Comparison of ENCODE assay signal across 18 mouse cellular contexts in the genomic region with DNA sequence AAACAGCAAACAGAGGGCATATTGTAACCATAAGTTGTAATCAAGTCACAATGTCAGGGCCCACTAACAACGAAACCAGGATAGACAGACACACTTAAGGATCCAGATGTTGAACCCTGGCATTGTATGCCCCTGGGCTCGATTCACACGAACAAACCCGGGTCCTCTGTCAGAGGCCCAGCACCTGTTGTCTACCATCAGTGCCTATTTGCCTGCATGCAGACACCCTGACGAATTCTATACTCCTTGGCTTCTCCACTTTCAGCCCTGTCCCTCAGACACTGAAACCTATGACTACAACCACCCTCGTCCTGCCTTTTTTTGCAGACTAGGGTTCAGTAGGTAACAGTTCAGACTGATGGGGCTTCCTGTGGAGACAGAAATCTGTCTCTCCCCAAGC.
DNase-seq lines count a peak whose midpoint lies in the region; ATAC-seq and TF ChIP-seq lines count a peak whose summit lies in the region.
"Had no signal": no experiment of that assay in that cellular context is flagged by ENCODE, and none has a peak within 500 bp of the region (broad histone marks: within the 10 kb centered on the region; RNA-seq: fewer than 3 reads in every experiment).

No protein-coding gene starts in this region.

- WGBS in midbrain, embryonic 11.5 days = 83% methylated on average over 6 of the region's 6 CpGs
- WGBS in midbrain, embryonic 10.5 days = 78% methylated on average over 6 of the region's 6 CpGs
- WGBS in limb, embryonic 14.5 days = 53% methylated on average over 6 of the region's 6 CpGs
- 68% methylated on average over 6 of the region's 6 CpGs for WGBS in hindbrain, embryonic 11.5 days

- H3K4me2 ChIP-seq in midbrain, embryonic 11.5 days = no peak overlapping the region
- no peak overlapping the region; the same call in 1 of the 2 replicates for H3K4me2 ChIP-seq in limb, embryonic 14.5 days (replicated peaks; ENCODE audit: low read depth, low read length, severe bottlenecking)
- no peak overlapping the region for H3K4me2 ChIP-seq in hindbrain, embryonic 11.5 days (replicated peaks; ENCODE audit: low read depth, low read length)
- H3K4me2 ChIP-seq: forebrain, embryonic 15.5 days; heart, embryonic 15.5 days; hindbrain, embryonic 14.5 days; liver, embryonic 11.5 days; neural tube, embryonic 15.5 days had no signal

- intact Hi-C loops in gastrocnemius, adult 2 months (cut with DNase I) = loop anchor here (1.0 kb wide), 1 partner anchor 208 kb away; no protein-coding TSS in a partner anchor
- intact Hi-C loops in gastrocnemius, postnatal 36 days (cut with DNase I) = loop anchor here (1.0 kb wide), 1 partner anchor 207 kb away; no protein-coding TSS in a partner anchor

- H3K9me3 ChIP-seq in midbrain, embryonic 11.5 days (ENCODE audit: control insufficient read depth, low read length) = no peaks in the 10 kb centered on the region
- H3K9me3 ChIP-seq in midbrain, embryonic 10.5 days (replicated peaks) = no peaks in the 10 kb centered on the region
- H3K9me3 ChIP-seq in limb, embryonic 14.5 days (ENCODE audit: control insufficient read depth, low read length) = no peaks in the 10 kb centered on the region
- H3K9me3 ChIP-seq in hindbrain, embryonic 11.5 days (ENCODE audit: control insufficient read depth, low read length) = no peaks in the 10 kb centered on the region
- H3K9me3 ChIP-seq: forebrain, embryonic 15.5 days; heart, embryonic 15.5 days; neural tube, embryonic 15.5 days had no signal

- H3K9ac ChIP-seq in midbrain, embryonic 11.5 days (ENCODE audit: low read length) = no peak overlapping the region
- H3K9ac ChIP-seq in limb, embryonic 14.5 days (ENCODE audit: low read depth, low read length, severe bottlenecking) = no peak overlapping the region
- H3K9ac ChIP-seq in hindbrain, embryonic 11.5 days (ENCODE audit: low read depth, low read length) = no peak overlapping the region
- H3K9ac ChIP-seq: forebrain, embryonic 15.5 days; heart, embryonic 15.5 days; hindbrain, embryonic 14.5 days; liver, postnatal 0 days; neural tube, embryonic 15.5 days had no signal

- H3K4me3 ChIP-seq in gastrocnemius, adult 2 months = peak overlapping the region; percentile 58
- H3K4me3 ChIP-seq in midbrain, embryonic 11.5 days (ENCODE audit: low read depth, low read length) = no peak overlapping the region
- no peak overlapping the region for H3K4me3 ChIP-seq in midbrain, embryonic 10.5 days
- H3K4me3 ChIP-seq in limb, embryonic 14.5 days (replicated peaks; ENCODE audit: low read length) = no peak overlapping the region
- no peak overlapping the region for H3K4me3 ChIP-seq in hindbrain, embryonic 11.5 days (ENCODE audit: low read depth, low read length)
- H3K4me3 ChIP-seq: forebrain, embryonic 15.5 days; heart, embryonic 15.5 days; left cerebral cortex, adult 2 months; neural tube, embryonic 15.5 days had no signal

- TF ChIP-seq CTCF in gastrocnemius, adult 2 months (IDR thresholded peaks at IDR 0.05) = no peak

- no peak for ATAC-seq in midbrain, embryonic 11.5 days (ENCODE audit: low FRiP score)
- peak; percentile 71 for ATAC-seq in limb, embryonic 14.5 days (ENCODE audit: low FRiP score, low read depth)
- no peak for ATAC-seq in hindbrain, embryonic 11.5 days (ENCODE audit: low FRiP score)
- ATAC-seq: liver, postnatal 0 days; Patski had no signal

- no peak overlapping the region; the same call in 1 of the 2 replicates for H3K27ac ChIP-seq in gastrocnemius, adult 2 months
- H3K27ac ChIP-seq in midbrain, embryonic 11.5 days (ENCODE audit: low read depth, low read length) = no peak overlapping the region
- H3K27ac ChIP-seq in midbrain, embryonic 10.5 days (replicated peaks) = no peak overlapping the region
- 0 out of 2 replicates have a peak overlapping the region, but pooled peaks have one; percentile 16 for H3K27ac ChIP-seq in limb, embryonic 14.5 days (replicated peaks; ENCODE audit: low read depth, low read length)
- H3K27ac ChIP-seq in hindbrain, embryonic 11.5 days (ENCODE audit: low read depth, low read length) = no peak overlapping the region
- H3K27ac ChIP-seq: forebrain, embryonic 15.5 days; heart, embryonic 15.5 days; hindbrain, embryonic 14.5 days; left cerebral cortex, adult 2 months; neural tube, embryonic 15.5 days had no signal

- no peaks in the 10 kb centered on the region for H3K27me3 ChIP-seq in midbrain, embryonic 11.5 days (ENCODE audit: control insufficient read depth, insufficient read depth, low read length)
- H3K27me3 ChIP-seq in midbrain, embryonic 10.5 days (ENCODE audit: low read depth, poor library complexity, severe bottlenecking) = peaks cover 59% of the 10 kb centered on the region
- 0 out of 2 replicates have a peak, but pooled peaks cover 5% of the 10 kb centered on the region for H3K27me3 ChIP-seq in limb, embryonic 14.5 days (ENCODE audit: control insufficient read depth, insufficient read depth, low read length)
- no peaks in the 10 kb centered on the region for H3K27me3 ChIP-seq in hindbrain, embryonic 11.5 days (ENCODE audit: control insufficient read depth, insufficient read depth, low read length)
- H3K27me3 ChIP-seq: forebrain, embryonic 15.5 days; heart, embryonic 15.5 days; Patski had no signal

- H3K36me3 ChIP-seq in midbrain, embryonic 11.5 days (ENCODE audit: control insufficient read depth, insufficient read depth, low read length) = no peaks in the 10 kb centered on the region
- no peaks in the 10 kb centered on the region for H3K36me3 ChIP-seq in midbrain, embryonic 10.5 days
- no peaks in the 10 kb centered on the region for H3K36me3 ChIP-seq in limb, embryonic 14.5 days (ENCODE audit: control insufficient read depth, insufficient read depth, low read length)
- H3K36me3 ChIP-seq in hindbrain, embryonic 11.5 days (ENCODE audit: control insufficient read depth, insufficient read depth, low read length) = no peaks in the 10 kb centered on the region
- H3K36me3 ChIP-seq: forebrain, embryonic 15.5 days; G1E; heart, embryonic 15.5 days; neural tube, embryonic 15.5 days had no signal

- no peaks in the 10 kb centered on the region for H3K4me1 ChIP-seq in midbrain, embryonic 11.5 days (ENCODE audit: control insufficient read depth, insufficient read depth, low read length)
- H3K4me1 ChIP-seq in midbrain, embryonic 10.5 days = 0 out of 2 replicates have a peak, but pooled peaks cover 5% of the 10 kb centered on the region
- no peaks in the 10 kb centered on the region for H3K4me1 ChIP-seq in limb, embryonic 14.5 days (ENCODE audit: control insufficient read depth, insufficient read depth, low read length)
- H3K4me1 ChIP-seq in hindbrain, embryonic 11.5 days (replicated peaks; ENCODE audit: control insufficient read depth, insufficient read depth, low read length) = no peaks in the 10 kb centered on the region
- H3K4me1 ChIP-seq: forebrain, embryonic 15.5 days; neural tube, embryonic 15.5 days had no signal

- no peak for TF ChIP-seq POLR2A in limb, embryonic 14.5 days (IDR thresholded peaks at IDR 0.05; ENCODE audit: borderline replicate concordance, extremely low read depth, insufficient read depth, insufficient read length)

- peak; percentile 22 for DNase-seq in gastrocnemius, adult 2 months
- no peak for DNase-seq in gastrocnemius, postnatal 36 days
- peak; percentile 75 for DNase-seq in midbrain, embryonic 11.5 days (ENCODE audit: low spot score, missing footprints)
- DNase-seq in midbrain, embryonic 10.5 days (ENCODE audit: low spot score) = no peak
- no peak for DNase-seq in limb, embryonic 14.5 days (ENCODE audit: low spot score)
- DNase-seq in right cerebral cortex, postnatal 4 days = no peak
- DNase-seq in hindbrain, embryonic 11.5 days (ENCODE audit: low spot score) = no peak
- DNase-seq: cerebellum, adult 9-11 months; kidney, adult 11 months had no signal

Comparison
In these comparisons a context has a peak if more than half of its experiments do, and no peak if none do; other contexts are left out.
1. DNase-seq: peak in gastrocnemius, adult 2 months (single experiment) and midbrain, embryonic 11.5 days (single experiment); none in gastrocnemius, postnatal 36 days (0 of 2), midbrain, embryonic 10.5 days (single experiment), limb, embryonic 14.5 days (single experiment), right cerebral cortex, postnatal 4 days (single experiment) and hindbrain, embryonic 11.5 days (single experiment).